Mouse (Mus musculus) megakaryocyte, embryonic 14.5 days (primary cell): ENCODE measurements around the gene Insig2. TPM values are rescaled to one million over a fixed set of nuclear protein-coding genes. Genes with fewer than 3 reads are reported as not detected.

Source experiments
- H3K27me3 ChIP-seq: replicated peaks from 2 replicates; pipeline ENCODE3; 2012; ENCODE audit warnings: inconsistent platforms
- H3K36me3 ChIP-seq: replicated peaks from 2 replicates; pipeline ENCODE3; 2012; ENCODE audit warnings: low read length, inconsistent platforms, mixed read lengths
- H3K4me1 ChIP-seq: 2 replicates; pipeline ENCODE4 v1.6.1; 2012; ENCODE audit warnings: inconsistent platforms
- H3K4me3 ChIP-seq: replicated peaks from 2 replicates; pipeline ENCODE3; 2012; ENCODE audit warnings: moderate library complexity, mild to moderate bottlenecking, inconsistent platforms
- H3K9me3 ChIP-seq: 2 replicates; pipeline ENCODE4 v1.6.1; 2012; ENCODE audit warnings: inconsistent platforms
- FLI1 ChIP-seq: IDR thresholded peaks from 2 replicates; pipeline ENCODE4 v1.6.1; 2012; ENCODE audit warnings: low read length, inconsistent platforms, mixed read lengths
- GATA1 ChIP-seq: IDR thresholded peaks from 3 replicates; pipeline ENCODE4 v1.6.1; 2012; ENCODE audit warnings: mixed read lengths, low read length, inconsistent platforms, borderline replicate concordance
- polyA plus RNA-seq: library from polyadenylated mRNA; stranded (reverse); fragments of >175 nt; gene quantifications from 2 replicates; pipeline ENCODE4 v1.2.3, GENCODE M21; 2012; ENCODE audit warnings: low replicate concordance; ENCODE audit not compliant: insufficient read depth

Gene Insig2
- polyA plus RNA-seq, 1 experiment, result 10.1 TPM

DNA sequence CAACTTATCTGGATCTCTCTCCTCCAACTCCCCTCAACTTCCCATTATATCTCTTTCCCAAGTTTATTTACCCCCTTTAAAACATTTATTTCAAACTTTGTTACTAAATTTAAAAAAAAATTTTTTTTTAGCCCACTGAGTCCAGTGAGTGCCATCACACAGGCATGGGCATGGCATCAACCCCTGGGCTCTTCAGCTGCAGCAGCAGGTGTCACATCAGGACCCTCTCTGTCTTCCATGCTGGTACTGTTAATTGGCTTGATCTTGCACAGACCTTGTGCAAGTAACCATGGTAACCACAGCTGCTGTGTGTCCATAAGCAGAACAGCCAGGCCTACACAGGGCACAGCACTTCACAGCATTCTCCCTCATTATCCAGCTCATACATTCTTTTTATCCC is 21.4 kb upstream of the Insig2 start:
- no peaks in the 10 kb centered on the region for H3K4me1 ChIP-seq
- H3K9me3 ChIP-seq, result no peaks in the 10 kb centered on the region
- no peaks in the 10 kb centered on the region for H3K27me3 ChIP-seq
- no peak for TF ChIP-seq FLI1
- no peak for TF ChIP-seq GATA1
- H3K4me3 ChIP-seq, result no peak overlapping the region
- no peaks in the 10 kb centered on the region for H3K36me3 ChIP-seq

DNA sequence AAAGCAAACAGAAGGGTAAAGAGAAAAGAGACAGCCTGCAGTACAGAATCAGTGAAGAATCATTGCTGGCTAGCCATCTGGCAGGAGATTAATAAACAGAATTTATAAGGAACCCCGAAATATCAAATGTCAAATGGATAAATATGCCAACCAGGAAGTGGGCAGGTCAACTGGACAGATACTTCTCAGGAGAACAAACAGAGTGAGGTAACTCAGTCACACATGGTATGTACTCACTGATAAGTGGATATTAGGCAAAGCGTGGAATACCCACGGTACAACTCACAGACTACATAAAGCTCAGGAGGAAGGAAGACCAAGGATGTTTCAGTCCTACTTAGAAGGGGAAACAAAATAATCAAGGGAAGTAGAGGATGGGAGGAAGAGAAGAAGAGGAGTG is 18.6 kb upstream of the Insig2 start:
- Histone ChIP-seq H3K4me3 (no peak overlapping the region), H3K4me1 (no peaks in the 10 kb centered on the region), H3K9me3 (no peaks in the 10 kb centered on the region), H3K36me3 (no peaks in the 10 kb centered on the region), H3K27me3 (no peaks in the 10 kb centered on the region)
- no peak for TF ChIP-seq FLI1

DNA sequence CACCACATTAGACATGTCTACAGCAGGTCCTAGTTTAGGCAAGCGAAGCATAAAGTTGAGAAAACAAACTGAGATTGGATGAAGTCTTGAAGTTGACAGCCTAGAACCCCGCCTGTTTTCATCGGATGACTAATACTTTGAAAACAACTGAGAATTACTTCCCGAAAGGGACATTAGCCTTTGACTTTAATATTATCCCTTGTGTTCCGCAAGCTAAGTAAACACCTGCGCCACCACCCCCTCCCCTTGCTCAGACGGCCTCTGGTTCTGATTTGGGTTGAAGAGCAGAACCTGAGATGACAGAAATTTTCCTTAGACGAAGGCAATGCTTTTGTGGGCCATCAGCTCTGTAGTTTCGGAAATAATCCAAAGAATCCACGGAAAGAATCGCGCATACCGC is 18.2 kb upstream of the Insig2 start:
- Histone ChIP-seq H3K36me3 (no peaks in the 10 kb centered on the region), H3K27me3 (no peaks in the 10 kb centered on the region), H3K4me3 (no peak overlapping the region), H3K4me1 (no peaks in the 10 kb centered on the region), H3K9me3 (no peaks in the 10 kb centered on the region)
- TF ChIP-seq FLI1, result no peak
- TF ChIP-seq GATA1, result no peak

DNA sequence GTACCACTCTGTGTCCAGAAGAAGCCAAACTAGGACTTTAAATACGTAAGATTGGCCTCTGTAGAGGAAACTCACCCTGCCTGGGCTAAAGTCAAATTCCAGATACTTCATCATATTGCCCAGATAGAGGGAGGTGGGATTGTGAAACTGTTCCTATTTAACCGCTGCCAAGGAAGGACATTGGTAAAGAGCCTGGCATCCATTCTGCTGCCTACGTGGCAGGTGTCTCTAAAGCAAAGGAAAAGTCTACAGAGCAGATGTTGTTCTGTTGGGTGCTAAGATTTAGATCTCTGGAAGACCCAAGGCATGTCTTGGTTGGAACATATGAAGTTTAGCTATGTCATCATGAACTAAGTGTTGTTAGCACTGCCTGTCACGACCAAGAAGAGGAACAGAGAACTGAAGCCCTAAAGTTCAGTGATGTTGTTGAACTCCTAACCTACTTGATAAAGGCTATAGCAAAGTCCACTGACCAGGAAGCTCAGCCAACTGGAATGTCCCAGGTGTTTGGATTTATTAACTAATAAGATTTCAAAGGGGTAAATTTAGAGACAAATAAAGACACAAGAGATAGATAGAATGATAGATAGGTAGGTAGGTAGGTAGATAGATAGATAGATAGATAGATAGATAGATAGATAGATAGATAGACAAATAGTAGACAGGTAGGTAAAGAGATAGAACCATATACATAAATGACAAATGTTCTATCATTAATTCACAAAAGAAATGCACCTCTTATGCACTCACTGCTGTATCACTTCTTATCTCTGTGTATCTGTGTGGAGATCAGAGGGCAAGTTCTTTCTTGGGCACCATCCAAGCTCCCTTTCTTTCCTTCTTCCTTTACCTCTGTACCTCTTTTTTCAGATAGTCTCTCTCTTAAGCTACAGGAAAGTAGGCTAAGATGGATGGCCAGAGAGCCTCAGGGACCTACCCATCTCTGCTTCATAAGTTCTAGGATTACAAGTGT is 16.8 kb upstream of the Insig2 start:
- TF ChIP-seq GATA1 (no peak), FLI1 (no peak)
- no peaks in the 10 kb centered on the region for H3K27me3 ChIP-seq
- H3K4me3 ChIP-seq, result no peak overlapping the region
- no peaks in the 10 kb centered on the region for H3K36me3 ChIP-seq
- H3K4me1 ChIP-seq, result no peaks in the 10 kb centered on the region
- H3K9me3 ChIP-seq, result no peaks in the 10 kb centered on the region

DNA sequence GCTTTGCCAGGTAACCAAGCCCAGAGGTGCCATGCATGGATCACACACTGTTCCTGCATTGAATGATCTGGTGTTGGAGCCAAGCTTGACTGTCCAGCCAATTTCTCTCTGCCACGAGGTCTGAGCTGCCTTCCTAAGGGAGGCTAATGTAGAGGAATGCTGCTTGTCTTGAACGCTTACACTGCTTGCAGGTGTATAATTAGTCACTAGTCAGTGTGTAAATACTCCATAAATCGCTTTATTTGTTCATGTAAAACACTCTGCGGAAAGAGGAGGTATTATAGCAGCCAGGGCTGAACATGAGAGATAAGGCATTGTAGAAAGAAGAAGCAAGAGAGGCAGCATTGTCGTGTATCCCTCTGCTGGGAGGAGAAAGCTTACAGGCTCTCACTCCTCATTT is 11.6 kb upstream of the Insig2 start:
- no peaks in the 10 kb centered on the region for H3K4me1 ChIP-seq
- no peak for TF ChIP-seq FLI1
- no peak for TF ChIP-seq GATA1
- no peak overlapping the region for H3K4me3 ChIP-seq
- H3K36me3 ChIP-seq, result no peaks in the 10 kb centered on the region
- peaks cover 2% of the 10 kb centered on the region for H3K27me3 ChIP-seq
- no peaks in the 10 kb centered on the region for H3K9me3 ChIP-seq

DNA sequence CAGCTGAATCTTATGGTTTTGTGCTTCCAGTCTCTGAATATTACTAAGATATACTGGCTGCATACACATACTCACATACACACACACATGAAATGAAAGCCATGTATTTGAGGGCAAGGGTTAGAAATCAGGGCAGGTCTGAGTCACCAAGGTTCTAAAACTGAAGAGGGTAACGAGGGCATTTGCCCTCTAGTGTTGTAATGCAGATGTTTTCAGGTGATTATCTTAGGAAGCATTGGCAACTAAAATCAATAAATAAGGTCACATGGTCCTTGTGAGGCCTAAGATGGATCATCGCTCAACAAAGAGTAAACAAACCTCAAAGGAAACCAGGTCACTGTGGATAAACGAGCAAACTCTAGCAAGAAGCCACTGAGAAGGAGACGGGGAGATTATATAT is 3.4 kb upstream of the Insig2 start:
- 0 out of 2 replicates have a peak, but pooled peaks cover 6% of the 10 kb centered on the region for H3K9me3 ChIP-seq
- no peaks in the 10 kb centered on the region for H3K27me3 ChIP-seq
- TF ChIP-seq GATA1 (no peak), FLI1 (no peak)
- H3K4me3 ChIP-seq, result no peak overlapping the region
- peaks cover 18% of the 10 kb centered on the region for H3K36me3 ChIP-seq
- no peaks in the 10 kb centered on the region for H3K4me1 ChIP-seq

DNA sequence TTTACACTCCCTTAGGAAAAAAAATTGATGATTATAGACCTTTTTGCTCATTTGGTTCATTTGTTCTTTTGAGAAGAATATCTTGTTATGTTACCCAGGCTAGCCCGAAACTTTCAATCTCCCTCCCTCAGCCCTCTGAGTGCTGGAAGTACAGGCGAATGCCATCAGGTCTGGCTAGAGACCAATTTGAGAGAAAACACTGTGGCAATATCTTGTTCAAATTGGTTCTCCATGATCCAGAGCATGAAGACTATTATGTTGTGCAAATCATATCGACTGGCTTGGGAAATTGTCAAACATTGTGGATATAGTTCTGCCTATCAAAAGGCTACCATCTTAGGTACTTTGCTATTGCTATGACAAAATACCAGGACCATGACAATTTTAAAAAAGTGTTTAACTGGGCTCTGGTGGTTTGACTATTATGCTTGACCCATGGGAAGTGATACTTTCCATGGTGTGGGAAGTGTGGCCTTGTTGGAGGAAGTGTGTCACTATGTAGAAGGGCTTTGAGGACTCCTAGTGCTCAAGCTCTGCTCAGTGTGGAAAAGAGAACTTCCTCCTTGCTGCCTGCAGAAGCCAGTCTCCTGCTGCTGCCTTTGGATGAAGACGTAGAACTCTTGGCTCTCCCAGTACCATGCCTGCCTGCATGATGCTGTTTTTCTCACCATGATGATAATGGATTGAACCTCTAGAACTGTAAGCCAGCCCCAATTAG is 1.8 kb upstream of the Insig2 start:
- no peak overlapping the region for H3K4me3 ChIP-seq
- H3K36me3 ChIP-seq, result peaks cover 21% of the 10 kb centered on the region
- peaks cover 4% of the 10 kb centered on the region for H3K4me1 ChIP-seq
- H3K9me3 ChIP-seq, result 0 out of 2 replicates have a peak, but pooled peaks cover 6% of the 10 kb centered on the region
- no peak for TF ChIP-seq FLI1
- TF ChIP-seq GATA1, result no peak
- H3K27me3 ChIP-seq, result no peaks in the 10 kb centered on the region

DNA sequence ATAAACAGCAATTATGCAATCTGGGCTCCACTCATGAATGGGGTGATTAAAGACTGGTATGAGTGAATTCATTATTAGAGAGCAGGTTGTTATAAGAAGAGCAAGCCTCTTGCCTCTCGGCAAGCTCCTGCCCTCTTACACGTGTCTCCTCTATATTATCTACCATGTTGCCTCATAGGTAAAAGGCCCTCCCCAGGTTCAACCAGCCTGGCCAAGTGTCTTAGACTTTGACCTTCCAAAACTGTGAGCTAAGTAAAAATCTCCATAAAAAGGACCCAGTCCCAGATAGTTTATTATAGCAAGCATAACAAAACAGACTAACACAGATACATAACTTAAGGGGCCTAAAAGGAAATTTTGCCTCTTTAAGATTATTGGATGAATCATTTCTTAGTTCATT is 1.8 kb downstream of the Insig2 start:
- Histone ChIP-seq H3K9me3 (0 out of 2 replicates have a peak, but pooled peaks cover 6% of the 10 kb centered on the region), H3K4me1 (peaks cover 10% of the 10 kb centered on the region), H3K36me3 (peaks cover 21% of the 10 kb centered on the region), H3K4me3 (no peak overlapping the region), H3K27me3 (no peaks in the 10 kb centered on the region)
- TF ChIP-seq FLI1 (no peak), GATA1 (no peak)

DNA sequence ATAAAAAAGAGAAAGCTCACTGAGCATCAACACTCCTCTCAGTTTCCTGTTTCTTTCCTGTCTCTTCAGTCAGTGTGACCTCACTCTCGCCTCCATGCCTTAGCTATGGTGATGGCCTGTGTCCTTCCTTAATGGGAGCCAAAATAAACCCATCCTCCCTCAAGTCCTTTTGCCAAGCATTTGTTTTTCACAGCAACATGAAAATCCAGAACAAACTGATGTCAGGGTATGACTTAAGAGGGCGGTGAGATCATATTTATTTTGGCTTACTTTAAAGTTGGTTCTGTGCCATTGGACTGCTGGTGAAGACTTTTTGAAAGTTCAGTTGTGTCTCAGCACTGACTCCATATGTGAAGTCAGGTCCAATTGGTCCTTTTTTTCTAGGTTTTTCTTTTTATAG is 3.0 kb downstream of the Insig2 start:
- Histone ChIP-seq H3K36me3 (peaks cover 14% of the 10 kb centered on the region), H3K4me1 (peaks cover 10% of the 10 kb centered on the region), H3K4me3 (peak overlapping the region; percentile 78), H3K27me3 (no peaks in the 10 kb centered on the region), H3K9me3 (no peaks in the 10 kb centered on the region)
- no peak for TF ChIP-seq GATA1
- TF ChIP-seq FLI1, result no peak

DNA sequence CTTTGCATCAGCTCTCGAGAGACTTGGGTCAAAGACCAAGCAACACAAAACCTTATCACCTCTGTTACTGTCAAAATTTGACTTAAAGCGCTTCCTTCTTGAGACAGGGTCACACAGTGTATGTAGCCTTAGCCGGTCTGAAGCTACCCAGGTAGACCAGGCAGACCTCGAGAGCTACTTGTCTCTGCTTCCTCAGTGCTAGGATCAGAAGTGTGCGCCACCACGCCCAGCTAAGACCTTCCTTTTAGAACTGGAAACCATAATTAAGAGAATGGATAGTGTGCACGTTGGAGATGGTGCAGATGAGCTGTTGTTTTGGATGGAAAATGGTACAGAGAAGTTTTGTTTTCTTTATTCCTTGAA is 4.2 kb downstream of the Insig2 start:
- TF ChIP-seq GATA1, result no peak
- Histone ChIP-seq H3K36me3 (peaks cover 14% of the 10 kb centered on the region), H3K4me3 (peak overlapping the region; percentile 97), H3K27me3 (no peaks in the 10 kb centered on the region), H3K4me1 (peaks cover 17% of the 10 kb centered on the region), H3K9me3 (no peaks in the 10 kb centered on the region)
